Mouse (Mus musculus): ENCODE results near the gene Ebna1bp2. TPM values are rescaled to one million over a fixed set of nuclear protein-coding genes. Genes with fewer than 3 reads are reported as not detected.
A peak's percentile ranks its signal among the peaks of the same experiment; 100 is the strongest.

Ebna1bp2 gene
- total and polyA plus RNA-seq, 3 experiments = 41.7 to 127 (median 116) TPM

DNA sequence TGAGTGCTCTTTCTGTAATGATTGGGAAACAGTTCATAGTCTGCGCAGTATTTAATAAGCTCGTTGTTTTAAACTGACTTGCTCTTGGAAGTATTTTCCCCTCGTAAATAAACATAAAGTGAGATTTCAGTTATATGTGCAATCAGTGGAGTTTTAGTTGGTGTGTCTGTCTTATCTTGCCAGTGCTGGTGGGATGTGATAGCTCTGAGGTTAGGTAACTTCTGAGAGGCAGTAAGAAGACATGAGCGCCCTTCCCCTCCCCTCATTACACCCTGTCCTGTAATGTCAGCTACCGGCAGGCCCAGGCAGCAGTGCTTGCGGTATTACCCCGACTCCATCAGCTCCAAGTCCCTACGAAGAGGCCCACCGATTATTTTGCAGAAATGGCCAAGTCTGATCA is 1.2 kb downstream of the Ebna1bp2 start:
- peak; percentile 48 for DNase-seq (ENCODE audit: low spot score)
- Histone ChIP-seq H3K4me1 (ENCODE audit: insufficient read depth, low read depth, low read length) (peaks cover 30% of the 10 kb centered on the region), H3K36me3 (replicated peaks) (peaks cover 47% of the 10 kb centered on the region), H3K9me3 (replicated peaks) (0 out of 2 replicates have a peak, but pooled peaks cover 2% of the 10 kb centered on the region), H3K4me3 (ENCODE audit: low read depth, low read length) (peak overlapping the region; percentile 85), H3K27me3 (ENCODE audit: insufficient read depth, low read length) (peaks cover 4% of the 10 kb centered on the region)
- TF ChIP-seq TAL1 (conservative IDR thresholded peaks at IDR 0.05; ENCODE audit: low read depth, low read length) (peak; percentile 32), GATA1 (IDR thresholded peaks at IDR 0.05; ENCODE audit: borderline replicate concordance, low read length) (no peak), POLR2AphosphoS5 (IDR thresholded peaks at IDR 0.05; ENCODE audit: insufficient replicate concordance, low read depth, low read length) (no peak)
- ATAC-seq (ENCODE audit: extremely low read depth, insufficient number of reproducible peaks, low FRiP score, poor library complexity, severe bottlenecking) = no peak

DNA sequence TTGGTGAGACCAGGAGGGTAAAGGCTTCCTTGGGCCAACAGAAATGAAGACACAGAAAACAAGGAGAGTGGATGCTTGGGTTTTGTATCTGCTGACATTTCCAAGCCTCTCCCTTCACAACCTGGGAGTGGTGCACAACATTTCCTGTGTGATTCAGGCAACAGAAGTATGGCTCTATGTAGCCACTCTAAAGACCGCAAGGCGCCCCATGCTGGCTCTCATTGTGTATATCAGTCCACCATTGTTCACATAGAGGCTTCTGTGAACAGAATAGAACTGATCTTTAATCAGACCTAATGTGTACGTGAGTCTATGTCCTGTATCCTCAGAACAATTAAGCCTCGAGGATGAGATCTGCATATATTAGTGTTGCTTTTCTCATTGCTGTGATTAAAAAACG is 9.7 kb downstream of the Ebna1bp2 start:
- Histone ChIP-seq H3K4me3 (ENCODE audit: low read depth, low read length) (no peak overlapping the region), H3K36me3 (replicated peaks) (peaks cover 54% of the 10 kb centered on the region), H3K27me3 (ENCODE audit: insufficient read depth, low read length) (no peaks in the 10 kb centered on the region), H3K9me3 (replicated peaks) (no peaks in the 10 kb centered on the region), H3K4me1 (ENCODE audit: insufficient read depth, low read depth, low read length) (no peaks in the 10 kb centered on the region; the same call in 1 of the 2 replicates)
- no peak for DNase-seq (ENCODE audit: low spot score)
- TF ChIP-seq GATA2 (IDR thresholded peaks at IDR 0.05; ENCODE audit: borderline replicate concordance, low read depth, low read length) (no peak), POLR2AphosphoS5 (IDR thresholded peaks at IDR 0.05; ENCODE audit: insufficient replicate concordance, low read depth, low read length) (no peak), CTCF (IDR thresholded peaks at IDR 0.05; ENCODE audit: low read depth, low read length) (no peak), TAL1 (conservative IDR thresholded peaks at IDR 0.05; ENCODE audit: low read depth, low read length) (no peak), GATA1 (IDR thresholded peaks at IDR 0.05; ENCODE audit: borderline replicate concordance, low read length) (no peak)
- ATAC-seq (ENCODE audit: extremely low read depth, insufficient number of reproducible peaks, low FRiP score, poor library complexity, severe bottlenecking) = no peak

DNA sequence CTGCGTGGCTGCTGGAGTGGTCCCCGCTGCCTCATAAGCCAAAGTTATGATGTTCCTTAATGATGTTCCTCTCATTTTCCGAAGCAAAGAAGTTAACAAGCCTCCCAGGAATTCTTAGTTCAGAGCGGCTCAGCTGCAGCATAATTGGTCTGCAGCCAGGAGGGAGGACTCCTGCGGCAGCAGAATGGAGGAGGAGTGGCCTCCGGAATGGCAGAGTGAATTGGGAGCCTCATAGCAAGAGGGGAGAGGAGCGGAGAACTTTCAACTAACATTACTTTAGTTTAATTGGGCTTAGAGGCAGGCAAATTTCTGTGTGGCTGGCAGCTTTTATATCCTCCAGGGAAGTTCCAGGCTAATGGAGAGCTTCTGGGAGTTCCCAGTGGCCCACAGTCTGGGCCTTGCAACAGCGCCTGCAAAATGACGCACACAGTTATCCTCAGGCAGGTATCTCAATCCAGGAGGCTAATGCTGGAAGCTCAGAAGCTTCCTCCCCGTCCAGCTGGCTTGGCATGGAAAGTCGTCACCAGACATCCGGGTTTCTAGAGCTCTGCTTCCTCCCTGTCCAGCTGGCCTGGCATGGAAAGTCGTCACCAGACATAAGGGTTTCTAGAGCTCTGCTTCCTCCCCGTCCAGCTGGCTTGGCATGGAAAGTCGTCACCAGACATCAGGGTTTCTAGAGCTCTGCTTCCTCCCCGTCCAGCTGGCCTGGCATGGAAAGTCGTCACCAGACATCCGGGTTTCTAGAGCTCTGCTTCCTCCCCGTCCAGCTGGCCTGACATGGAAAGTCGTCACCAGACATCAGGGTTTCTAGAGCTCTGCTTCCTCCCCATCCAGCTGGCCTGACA is 22.0 kb downstream of the Ebna1bp2 start:
- ATAC-seq (ENCODE audit: extremely low read depth, insufficient number of reproducible peaks, low FRiP score, poor library complexity, severe bottlenecking) (no peak), DNase-seq (ENCODE audit: low spot score) (no peak)
- no peak for TF ChIP-seq TAL1 (conservative IDR thresholded peaks at IDR 0.05; ENCODE audit: low read depth, low read length)
- TF ChIP-seq POLR2AphosphoS5 (IDR thresholded peaks at IDR 0.05; ENCODE audit: insufficient replicate concordance, low read depth, low read length) = no peak
- Histone ChIP-seq H3K9me3 (replicated peaks) (no peaks in the 10 kb centered on the region), H3K36me3 (replicated peaks) (no peaks in the 10 kb centered on the region), H3K27me3 (ENCODE audit: insufficient read depth, low read length) (peaks cover 8% of the 10 kb centered on the region), H3K4me1 (ENCODE audit: insufficient read depth, low read depth, low read length) (peaks cover 5% of the 10 kb centered on the region; the same call in 1 of the 2 replicates), H3K4me3 (ENCODE audit: low read depth, low read length) (no peak overlapping the region)

DNA sequence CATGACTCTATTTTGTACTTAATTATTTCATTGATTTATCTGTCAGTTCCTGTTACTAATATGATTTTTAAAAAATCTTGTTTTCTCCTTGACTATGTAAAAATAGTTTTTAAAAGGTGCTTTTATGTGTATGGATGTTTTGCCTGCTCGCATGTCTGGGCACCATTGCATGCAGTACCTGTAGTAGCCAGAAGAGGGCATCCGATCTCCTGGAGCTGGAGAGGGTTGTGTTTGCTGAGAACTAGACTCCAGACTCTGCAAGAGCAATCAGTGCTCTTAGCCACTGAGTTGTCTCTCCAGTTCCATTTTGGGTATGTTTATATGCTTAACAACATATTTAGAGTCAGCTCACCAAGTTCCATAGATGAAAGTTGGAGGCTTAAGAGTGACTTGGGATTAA is 24.6 kb downstream of the Ebna1bp2 start:
- TF ChIP-seq CTCF (IDR thresholded peaks at IDR 0.05; ENCODE audit: low read depth, low read length) = peak; percentile 23; the same call in 1 of the 2 replicates
- TF ChIP-seq GATA2 (IDR thresholded peaks at IDR 0.05; ENCODE audit: borderline replicate concordance, low read depth, low read length) = no peak
- no peak for TF ChIP-seq TAL1 (conservative IDR thresholded peaks at IDR 0.05; ENCODE audit: low read depth, low read length)
- no peak for TF ChIP-seq POLR2AphosphoS5 (IDR thresholded peaks at IDR 0.05; ENCODE audit: insufficient replicate concordance, low read depth, low read length)
- Histone ChIP-seq H3K36me3 (replicated peaks) (no peaks in the 10 kb centered on the region), H3K27me3 (ENCODE audit: insufficient read depth, low read length) (peaks cover 8% of the 10 kb centered on the region), H3K4me3 (ENCODE audit: low read depth, low read length) (no peak overlapping the region), H3K9me3 (replicated peaks) (no peaks in the 10 kb centered on the region), H3K4me1 (ENCODE audit: insufficient read depth, low read depth, low read length) (no peaks in the 10 kb centered on the region)
- DNase-seq (ENCODE audit: low spot score) (no peak), ATAC-seq (ENCODE audit: extremely low read depth, insufficient number of reproducible peaks, low FRiP score, poor library complexity, severe bottlenecking) (no peak)

DNA sequence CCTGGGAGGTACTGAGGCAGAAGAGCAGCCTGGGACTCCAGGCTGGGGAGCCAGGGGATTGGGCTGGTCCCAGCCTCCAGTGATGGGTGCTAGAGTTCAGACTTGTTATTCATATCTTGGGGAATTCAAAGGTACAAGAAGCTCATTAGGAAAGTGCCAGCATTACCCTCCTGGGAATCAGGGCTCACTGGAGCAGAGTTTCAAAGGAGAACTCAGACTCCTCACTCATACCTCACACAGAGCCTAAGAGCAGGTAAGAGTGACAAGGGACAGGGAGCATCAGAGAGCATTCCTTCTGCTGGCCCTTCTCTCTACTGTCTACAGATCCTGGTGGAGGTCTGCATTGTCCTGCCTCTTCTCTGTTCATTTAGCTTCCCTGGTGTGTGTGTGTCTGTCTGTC is 38.1 kb downstream of the Ebna1bp2 start, which contains the start of gene Olfr62:
Olfr62 (plus strand) TSS at position 301 of the 400 bp plus-strand sequence.
- Histone ChIP-seq H3K27me3 (ENCODE audit: insufficient read depth, low read length) (peaks cover 17% of the 10 kb centered on the region), H3K4me3 (ENCODE audit: low read depth, low read length) (no peak within 1 kb of the TSS), H3K9me3 (replicated peaks) (no peaks in the 10 kb centered on the region), H3K36me3 (replicated peaks) (no peaks in the 10 kb centered on the region), H3K4me1 (ENCODE audit: insufficient read depth, low read depth, low read length) (no peaks in the 10 kb centered on the region)
- no peak for ATAC-seq (ENCODE audit: extremely low read depth, insufficient number of reproducible peaks, low FRiP score, poor library complexity, severe bottlenecking)
- no peak for DNase-seq (ENCODE audit: low spot score)
- TF ChIP-seq POLR2AphosphoS5 (IDR thresholded peaks at IDR 0.05; ENCODE audit: insufficient replicate concordance, low read depth, low read length) (no peak), GATA2 (IDR thresholded peaks at IDR 0.05; ENCODE audit: borderline replicate concordance, low read depth, low read length) (no peak), GATA1 (IDR thresholded peaks at IDR 0.05; ENCODE audit: borderline replicate concordance, low read length) (no peak), TAL1 (conservative IDR thresholded peaks at IDR 0.05; ENCODE audit: low read depth, low read length) (no peak), CTCF (IDR thresholded peaks at IDR 0.05; ENCODE audit: low read depth, low read length) (no peak)

Other genes with a start within 250 kb of the Ebna1bp2 start
- 28.3 and 28.5 TPM in 2 replicates for gene Szt2, start 211.5 kb upstream of the Ebna1bp2 start, total RNA-seq (2014; fragmentation: Nextera tagmentation)
- gene Szt2, start 211.5 kb upstream of the Ebna1bp2 start, total RNA-seq (2017) = 5.2 and 6.2 TPM in 2 replicates
- 64.3 and 82.7 TPM in 2 replicates for gene Szt2, start 211.5 kb upstream of the Ebna1bp2 start, polyA plus RNA-seq (2012)
- gene Med8, start 211.5 kb upstream of the Ebna1bp2 start, total RNA-seq (2014; fragmentation: Nextera tagmentation) = 73.5 and 87.0 TPM in 2 replicates
- 124 and 133 TPM in 2 replicates for gene Med8, start 211.5 kb upstream of the Ebna1bp2 start, total RNA-seq (2017)
- gene Med8, start 211.5 kb upstream of the Ebna1bp2 start, polyA plus RNA-seq (2012) = 43.4 and 45.0 TPM in 2 replicates
- 95.3 and 122 TPM in 2 replicates for gene Elovl1, start 192.7 kb upstream of the Ebna1bp2 start, total RNA-seq (2014; fragmentation: Nextera tagmentation)
- 117 and 138 TPM in 2 replicates for gene Elovl1, start 192.7 kb upstream of the Ebna1bp2 start, total RNA-seq (2017)
- 82.4 and 98.1 TPM in 2 replicates for gene Elovl1, start 192.7 kb upstream of the Ebna1bp2 start, polyA plus RNA-seq (2012)
- 43.7 and 52.5 TPM in 2 replicates for gene Cdc20, start 183.4 kb upstream of the Ebna1bp2 start, total RNA-seq (2014; fragmentation: Nextera tagmentation)
- gene Cdc20, start 183.4 kb upstream of the Ebna1bp2 start, total RNA-seq (2017) = 86.2 and 97.4 TPM in 2 replicates
- 153 and 175 TPM in 2 replicates for gene Cdc20, start 183.4 kb upstream of the Ebna1bp2 start, polyA plus RNA-seq (2012)
- gene Mpl, start 163.3 kb upstream of the Ebna1bp2 start, total RNA-seq (2014; fragmentation: Nextera tagmentation) = not detected in 2 replicates
- 0.06 and 1.0 TPM in 2 replicates for gene Mpl, start 163.3 kb upstream of the Ebna1bp2 start, total RNA-seq (2017)
- 0.03 and 0.05 TPM in 2 replicates for gene Mpl, start 163.3 kb upstream of the Ebna1bp2 start, polyA plus RNA-seq (2012)
- not detected in 2 replicates for gene Tie1, start 130.7 kb upstream of the Ebna1bp2 start, total RNA-seq (2014; fragmentation: Nextera tagmentation)
- 0.05 TPM in 1 of 2 replicates, not detected in the other for gene Tie1, start 130.7 kb upstream of the Ebna1bp2 start, total RNA-seq (2017)
- gene Tie1, start 130.7 kb upstream of the Ebna1bp2 start, polyA plus RNA-seq (2012) = 0.01 TPM in 1 of 2 replicates, not detected in the other
- not detected in 2 replicates for gene 2610528J11Rik, start 93.8 kb upstream of the Ebna1bp2 start, total RNA-seq (2014; fragmentation: Nextera tagmentation)
- gene 2610528J11Rik, start 93.8 kb upstream of the Ebna1bp2 start, total RNA-seq (2017) = not detected in 2 replicates
- gene 2610528J11Rik, start 93.8 kb upstream of the Ebna1bp2 start, polyA plus RNA-seq (2012) = not detected in 2 replicates
- gene Tmem125, start 76.8 kb upstream of the Ebna1bp2 start, total RNA-seq (2014; fragmentation: Nextera tagmentation) = not detected in 2 replicates
- 0.22 TPM in 1 of 2 replicates, not detected in the other for gene Tmem125, start 76.8 kb upstream of the Ebna1bp2 start, total RNA-seq (2017)
- gene Tmem125, start 76.8 kb upstream of the Ebna1bp2 start, polyA plus RNA-seq (2012) = not detected in 2 replicates
- not detected in 2 replicates for gene Cfap57, start within 50 bp of the Ebna1bp2 start, total RNA-seq (2014; fragmentation: Nextera tagmentation)
- gene Cfap57, start within 50 bp of the Ebna1bp2 start, total RNA-seq (2017) = 0.05 TPM in 1 of 2 replicates, not detected in the other
- gene Cfap57, start within 50 bp of the Ebna1bp2 start, polyA plus RNA-seq (2012) = not detected in 2 replicates
- not detected in 2 replicates for gene Olfr62, start 38.2 kb downstream of the Ebna1bp2 start, total RNA-seq (2014; fragmentation: Nextera tagmentation)
- 0.11 TPM in 1 of 2 replicates, not detected in the other for gene Olfr62, start 38.2 kb downstream of the Ebna1bp2 start, total RNA-seq (2017)
- not detected in 2 replicates for gene Olfr62, start 38.2 kb downstream of the Ebna1bp2 start, polyA plus RNA-seq (2012)
- gene Olfr1342, start 72.0 kb downstream of the Ebna1bp2 start, total RNA-seq (2014; fragmentation: Nextera tagmentation) = not detected in 2 replicates
- 0.11 TPM in 1 of 2 replicates, not detected in the other for gene Olfr1342, start 72.0 kb downstream of the Ebna1bp2 start, total RNA-seq (2017)
- not detected in 2 replicates for gene Olfr1342, start 72.0 kb downstream of the Ebna1bp2 start, polyA plus RNA-seq (2012)
- not detected in 2 replicates for gene Olfr1341, start 82.7 kb downstream of the Ebna1bp2 start, total RNA-seq (2014; fragmentation: Nextera tagmentation)
- gene Olfr1341, start 82.7 kb downstream of the Ebna1bp2 start, total RNA-seq (2017) = 0.12 and 0.16 TPM in 2 replicates
- gene Olfr1341, start 82.7 kb downstream of the Ebna1bp2 start, polyA plus RNA-seq (2012) = not detected in 2 replicates
- gene Olfr1340, start 99.3 kb downstream of the Ebna1bp2 start, total RNA-seq (2014; fragmentation: Nextera tagmentation) = not detected in 2 replicates
- gene Olfr1340, start 99.3 kb downstream of the Ebna1bp2 start, total RNA-seq (2017) = 0.05 TPM in 1 of 2 replicates, not detected in the other
- gene Olfr1340, start 99.3 kb downstream of the Ebna1bp2 start, polyA plus RNA-seq (2012) = not detected in 2 replicates
- gene Olfr1339, start 111.4 kb downstream of the Ebna1bp2 start, total RNA-seq (2014; fragmentation: Nextera tagmentation) = not detected in 2 replicates
- gene Olfr1339, start 111.4 kb downstream of the Ebna1bp2 start, total RNA-seq (2017) = 0.06 and 0.11 TPM in 2 replicates
- not detected in 2 replicates for gene Olfr1339, start 111.4 kb downstream of the Ebna1bp2 start, polyA plus RNA-seq (2012)
- not detected in 2 replicates for gene Olfr1338, start 137.9 kb downstream of the Ebna1bp2 start, total RNA-seq (2014; fragmentation: Nextera tagmentation)
- gene Olfr1338, start 137.9 kb downstream of the Ebna1bp2 start, total RNA-seq (2017) = 0.12 TPM in 1 of 2 replicates, not detected in the other
- not detected in 2 replicates for gene Olfr1338, start 137.9 kb downstream of the Ebna1bp2 start, polyA plus RNA-seq (2012)
- not detected in 2 replicates for gene Olfr1337, start 161.8 kb downstream of the Ebna1bp2 start, total RNA-seq (2014; fragmentation: Nextera tagmentation)
- gene Olfr1337, start 161.8 kb downstream of the Ebna1bp2 start, total RNA-seq (2017) = 0.22 TPM in 1 of 2 replicates, not detected in the other
- gene Olfr1337, start 161.8 kb downstream of the Ebna1bp2 start, polyA plus RNA-seq (2012) = not detected in 2 replicates
- gene Olfr1335, start 189.1 kb downstream of the Ebna1bp2 start, total RNA-seq (2014; fragmentation: Nextera tagmentation) = not detected in 2 replicates
- gene Olfr1335, start 189.1 kb downstream of the Ebna1bp2 start, total RNA-seq (2017) = 0.22 TPM in 1 of 2 replicates, not detected in the other
- gene Olfr1335, start 189.1 kb downstream of the Ebna1bp2 start, polyA plus RNA-seq (2012) = not detected in 2 replicates
- not detected in 2 replicates for gene Olfr1333, start 215.5 kb downstream of the Ebna1bp2 start, total RNA-seq (2014; fragmentation: Nextera tagmentation)
- gene Olfr1333, start 215.5 kb downstream of the Ebna1bp2 start, total RNA-seq (2017) = 0.06 and 0.44 TPM in 2 replicates
- gene Olfr1333, start 215.5 kb downstream of the Ebna1bp2 start, polyA plus RNA-seq (2012) = not detected in 2 replicates
- not detected in 2 replicates for gene Olfr1331, start 243.8 kb downstream of the Ebna1bp2 start, total RNA-seq (2014; fragmentation: Nextera tagmentation)
- gene Olfr1331, start 243.8 kb downstream of the Ebna1bp2 start, total RNA-seq (2017) = 0.12 and 0.22 TPM in 2 replicates
- gene Olfr1331, start 243.8 kb downstream of the Ebna1bp2 start, polyA plus RNA-seq (2012) = not detected in 2 replicates